Mouse (Mus musculus) kidney, adult 2 months (tissue): Measurements from ENCODE around the gene Bcas3. TPM values are rescaled to one million over a fixed set of nuclear protein-coding genes. Genes with fewer than 3 reads are reported as not detected.
A peak's percentile ranks its signal among the peaks of the same experiment; 100 is the strongest.

Source experiments
- DNase-seq: peaks from one replicate; pipeline ENCODE4 v3.0.0; 2021
- H3K27ac ChIP-seq: fragments of 200-500 bp; 2 replicates; pipeline ENCODE4 v1.5.1; 2012; ENCODE audit warnings: low read depth, low read length, control low read depth, inconsistent platforms; ENCODE audit not compliant: insufficient read depth
- H3K27me3 ChIP-seq: fragments of 200-500 bp; replicated peaks from 2 replicates; pipeline ENCODE4 v1.6.1; 2012; ENCODE audit warnings: mild to moderate bottlenecking, moderate library complexity, low read length, inconsistent platforms; ENCODE audit not compliant: control insufficient read depth, insufficient read depth
- H3K36me3 ChIP-seq: fragments of 200-500 bp; 2 replicates; pipeline ENCODE4 v1.6.1; 2012; ENCODE audit warnings: mild to moderate bottlenecking, moderate library complexity, low read length, inconsistent platforms; ENCODE audit not compliant: control insufficient read depth, insufficient read depth
- H3K4me1 ChIP-seq: fragments of 200-500 bp; 2 replicates; pipeline ENCODE4 v1.6.1; 2011; ENCODE audit warnings: low read length; ENCODE audit not compliant: control insufficient read depth, insufficient read depth
- H3K4me3 ChIP-seq: fragments of 200-500 bp; 2 replicates; pipeline ENCODE4 v1.5.1; 2011; ENCODE audit warnings: mild to moderate bottlenecking, low read depth, low read length, control low read depth; ENCODE audit not compliant: insufficient read depth
- CTCF ChIP-seq: fragments of 200-500 bp; conservative IDR thresholded peaks from 2 replicates; pipeline ENCODE4 v1.5.1; 2011; ENCODE audit warnings: low read depth, mild to moderate bottlenecking, control low read depth, low read length, moderate library complexity, mixed read lengths; ENCODE audit not compliant: insufficient read depth, insufficient read length
- POLR2A ChIP-seq: fragments of 200-500 bp; IDR thresholded peaks from one replicate; pipeline ENCODE4 v1.6.1; 2011; ENCODE audit warnings: low read depth, low read length, control low read depth
- WGBS: fragments of 180-500 bp; shearing (Covaris S2); methylation state at CpG from one replicate; pipeline ENCODE4 v1.1.7; 2018; 5-methylcytosine and 5-hydroxymethylcytosine counted together
- polyA plus RNA-seq: library from polyadenylated mRNA; depleted of rRNA; stranded (reverse); fragments of >200 nt; gene quantifications from 2 replicates; pipeline ENCODE4 v1.2.3, GENCODE M21; 2012

The Bcas3 gene
- polyA plus RNA-seq, 1 experiment, result 47.3 TPM

DNA sequence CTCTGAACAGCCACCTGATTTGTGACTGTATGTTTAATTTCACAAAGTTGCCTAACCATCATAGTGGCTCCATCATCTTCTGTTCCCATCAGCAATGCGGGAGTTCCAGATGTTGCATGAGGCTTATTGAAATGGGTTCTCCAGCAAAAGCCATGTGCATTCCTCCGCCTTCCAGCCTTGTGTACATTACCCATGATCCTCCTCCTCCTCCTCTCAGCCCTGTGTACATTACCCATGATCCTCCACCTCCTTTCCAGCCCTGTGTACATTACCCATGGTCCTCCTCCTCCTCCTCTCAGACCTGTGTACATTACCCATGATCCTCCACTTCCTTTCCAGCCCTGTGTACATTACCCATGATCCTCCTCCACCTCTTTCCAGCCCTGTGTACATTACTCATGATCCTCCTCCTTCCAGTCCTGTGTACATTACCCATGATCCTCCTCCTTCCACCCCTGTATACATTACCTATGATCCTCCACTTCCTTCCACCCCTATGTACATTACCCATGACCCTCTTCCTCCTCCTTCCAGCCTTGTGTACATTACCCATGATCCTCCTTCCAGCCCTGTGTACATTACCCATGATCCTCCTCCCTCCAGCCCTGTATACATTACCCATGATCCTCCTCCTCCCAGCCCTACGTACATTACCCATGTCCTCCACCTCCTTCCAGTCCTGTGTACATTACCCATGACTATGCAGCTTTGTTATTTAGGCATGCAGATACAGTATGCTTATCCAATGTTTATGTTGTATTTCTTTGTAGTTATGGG lies 250.8 kb downstream of the Bcas3 start:
- H3K27me3 ChIP-seq, result no peaks in the 10 kb centered on the region
- WGBS, result 98% methylated on average over 3 of the region's 3 CpGs
- no peak overlapping the region for H3K27ac ChIP-seq
- TF ChIP-seq CTCF, result no peak
- TF ChIP-seq POLR2A, result no peak
- no peaks in the 10 kb centered on the region for H3K4me1 ChIP-seq
- no peak for DNase-seq
- H3K36me3 ChIP-seq, result no peaks in the 10 kb centered on the region
- H3K4me3 ChIP-seq, result no peak overlapping the region

DNA sequence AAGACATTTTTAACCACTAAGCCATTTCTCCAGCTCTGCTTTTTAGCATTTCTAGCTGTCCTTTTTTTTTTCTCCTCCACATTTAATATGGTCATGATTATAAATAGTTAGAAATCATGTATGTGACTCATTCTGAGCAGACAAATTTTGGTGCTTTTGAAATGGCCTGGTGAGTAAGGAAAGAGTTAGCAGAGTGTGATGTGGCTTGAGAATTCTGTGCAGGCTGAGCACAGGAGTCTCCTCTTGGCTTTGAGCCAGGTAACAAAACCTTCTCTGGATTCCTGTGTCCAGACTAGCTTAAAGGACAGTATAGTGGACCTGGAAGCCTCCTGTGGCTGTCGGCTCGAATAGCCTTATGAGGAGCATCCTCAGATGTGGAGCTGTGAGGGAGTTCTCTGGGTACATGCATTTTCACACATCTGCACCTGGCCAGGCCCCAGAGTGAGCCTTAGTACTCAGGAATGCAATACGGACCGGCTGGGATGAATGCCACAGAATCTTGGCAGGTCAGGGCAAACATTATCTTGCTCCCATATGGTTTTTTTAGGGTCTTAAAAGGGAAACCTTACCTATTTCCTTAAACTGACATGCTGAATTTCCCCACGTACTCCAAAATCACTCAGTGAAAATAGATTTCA lies 256.5 kb downstream of the Bcas3 start:
- Histone ChIP-seq H3K27me3 (no peaks in the 10 kb centered on the region), H3K4me1 (peaks cover 4% of the 10 kb centered on the region; the same call in 1 of the 2 replicates), H3K27ac (no peak overlapping the region), H3K36me3 (no peaks in the 10 kb centered on the region), H3K4me3 (no peak overlapping the region)
- no peak for DNase-seq
- 61% methylated on average over 5 of the region's 5 CpGs for WGBS
- no peak for TF ChIP-seq CTCF

DNA sequence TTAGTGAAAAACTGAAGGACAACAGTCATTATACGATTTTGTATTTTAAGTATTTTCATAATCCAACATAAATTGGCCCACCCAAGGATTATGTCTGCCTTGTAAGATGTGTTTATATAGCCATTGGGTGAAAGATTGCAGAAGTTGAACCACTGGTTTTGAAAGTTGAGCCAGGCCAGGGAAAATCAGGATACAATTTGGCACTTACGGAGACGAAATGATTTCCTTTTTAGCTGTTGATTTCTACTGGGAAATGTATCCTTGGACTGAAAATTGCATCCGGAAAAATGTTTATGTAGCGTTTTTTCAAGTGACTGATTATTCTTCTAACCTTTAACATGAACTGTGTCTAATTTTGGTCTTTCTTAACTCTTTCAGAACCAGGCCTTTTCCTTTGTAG lies 260.1 kb downstream of the Bcas3 start:
- Histone ChIP-seq H3K4me3 (no peak overlapping the region), H3K36me3 (no peaks in the 10 kb centered on the region), H3K27ac (no peak overlapping the region), H3K27me3 (no peaks in the 10 kb centered on the region), H3K4me1 (peaks cover 8% of the 10 kb centered on the region)
- WGBS, result 44% methylated on average over 5 of the region's 5 CpGs
- TF ChIP-seq POLR2A (no peak), CTCF (no peak)
- DNase-seq, result peak; percentile 49

DNA sequence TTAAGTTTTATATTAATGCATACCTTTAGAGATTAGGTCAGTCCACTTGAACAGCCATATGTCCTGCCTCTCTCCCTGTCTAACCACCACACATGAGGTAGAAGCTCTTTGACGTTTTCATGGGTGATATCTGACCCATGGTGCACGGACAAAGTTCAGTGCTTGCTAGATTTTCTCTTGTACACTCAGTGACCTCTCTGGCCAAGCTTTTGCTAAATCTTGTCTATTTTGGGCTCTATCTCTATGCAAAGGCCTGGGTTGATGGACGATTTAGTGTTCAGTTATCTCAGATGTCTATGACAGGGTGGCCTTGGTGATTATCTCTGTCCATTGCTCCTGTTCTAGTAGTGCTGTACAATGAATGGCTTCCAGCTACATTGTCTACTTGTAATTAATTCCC lies 260.6 kb downstream of the Bcas3 start:
- H3K27me3 ChIP-seq, result no peaks in the 10 kb centered on the region
- peak; percentile 56 for DNase-seq
- no peak overlapping the region for H3K4me3 ChIP-seq
- 44% methylated on average over 3 of the region's 3 CpGs for WGBS
- H3K4me1 ChIP-seq, result peaks cover 8% of the 10 kb centered on the region
- H3K27ac ChIP-seq, result peak overlapping the region; percentile 22; the same call in 1 of the 2 replicates
- TF ChIP-seq POLR2A (no peak), CTCF (no peak)
- H3K36me3 ChIP-seq, result no peaks in the 10 kb centered on the region

DNA sequence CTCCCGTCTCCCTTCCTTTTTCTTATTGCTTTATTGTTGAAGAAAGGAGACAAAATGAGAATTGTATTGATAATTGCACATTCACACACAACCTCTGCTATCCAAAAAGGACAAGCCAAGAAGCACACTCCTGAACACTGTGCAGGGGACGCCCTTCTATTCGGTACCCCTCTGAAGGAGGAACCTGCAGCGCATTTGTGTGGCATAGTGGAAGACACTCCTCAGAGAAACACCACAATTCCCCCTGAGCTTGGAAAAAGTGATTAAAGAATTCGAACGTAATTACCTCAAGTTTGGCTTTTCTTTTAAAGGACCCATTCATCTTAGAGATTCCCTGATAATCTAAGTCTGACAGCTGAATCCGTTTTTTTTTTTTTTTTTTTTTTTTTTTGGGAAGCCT lies 261.5 kb downstream of the Bcas3 start:
- Histone ChIP-seq H3K27me3 (no peaks in the 10 kb centered on the region), H3K36me3 (no peaks in the 10 kb centered on the region), H3K4me3 (no peak overlapping the region), H3K4me1 (peaks cover 8% of the 10 kb centered on the region), H3K27ac (no peak overlapping the region)
- no peak for DNase-seq
- 75% methylated on average over 7 of the region's 7 CpGs for WGBS
- TF ChIP-seq POLR2A, result no peak
- TF ChIP-seq CTCF, result no peak

DNA sequence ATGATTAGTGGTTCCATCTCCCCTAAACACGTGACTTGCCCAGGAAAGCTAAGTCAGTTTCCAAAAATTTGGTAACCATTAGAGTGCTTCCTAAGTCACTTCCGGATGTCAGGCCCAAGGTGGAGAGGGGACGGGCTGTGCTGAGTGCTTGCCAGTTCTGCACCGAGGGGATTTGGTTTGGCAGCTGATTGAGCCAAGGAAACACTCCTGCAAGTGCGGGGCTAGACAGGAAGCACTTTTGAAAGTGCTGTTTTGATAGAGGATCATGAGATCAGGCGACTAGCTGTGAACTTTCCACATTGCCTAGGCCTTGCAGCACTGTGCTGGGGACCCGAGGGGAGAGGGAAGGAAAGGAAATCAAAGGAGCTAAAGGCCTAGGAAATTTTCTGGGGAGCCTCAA lies 262.5 kb downstream of the Bcas3 start:
- Histone ChIP-seq H3K27me3 (no peaks in the 10 kb centered on the region), H3K4me3 (no peak overlapping the region), H3K36me3 (no peaks in the 10 kb centered on the region), H3K27ac (peak overlapping the region; percentile 46; the same call in 1 of the 2 replicates), H3K4me1 (peaks cover 8% of the 10 kb centered on the region)
- TF ChIP-seq POLR2A, result no peak
- TF ChIP-seq CTCF, result no peak
- WGBS, result 59% methylated on average over 7 of the region's 7 CpGs
- DNase-seq, result peak; percentile 89

DNA sequence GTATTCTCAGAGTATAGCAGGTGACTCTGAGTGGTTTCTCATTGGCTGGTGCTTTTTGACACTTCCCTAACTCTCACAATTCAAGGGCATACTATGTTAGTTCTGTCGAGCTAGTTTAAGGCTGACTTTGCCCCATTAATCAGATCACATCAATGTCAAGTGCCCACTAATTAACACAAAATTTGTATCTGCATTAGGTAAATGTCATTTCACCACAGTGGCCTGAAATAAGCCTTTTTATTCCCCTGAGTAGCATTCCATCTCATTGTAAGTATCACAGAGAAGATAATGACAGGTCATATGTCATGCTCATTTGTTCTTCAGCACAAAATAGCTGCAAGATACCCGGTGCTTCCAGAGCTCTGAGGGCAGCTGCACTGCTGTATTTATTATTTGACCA lies 268.5 kb downstream of the Bcas3 start:
- Histone ChIP-seq H3K27me3 (no peaks in the 10 kb centered on the region), H3K4me1 (peaks cover 4% of the 10 kb centered on the region), H3K36me3 (no peaks in the 10 kb centered on the region), H3K4me3 (no peak overlapping the region), H3K27ac (no peak overlapping the region)
- WGBS, result 50% methylated on average over 2 of the region's 2 CpGs
- TF ChIP-seq POLR2A, result no peak
- TF ChIP-seq CTCF, result no peak
- no peak for DNase-seq
